Comparison of ENCODE assay signal across 12 mouse cellular contexts in the genomic region with DNA sequence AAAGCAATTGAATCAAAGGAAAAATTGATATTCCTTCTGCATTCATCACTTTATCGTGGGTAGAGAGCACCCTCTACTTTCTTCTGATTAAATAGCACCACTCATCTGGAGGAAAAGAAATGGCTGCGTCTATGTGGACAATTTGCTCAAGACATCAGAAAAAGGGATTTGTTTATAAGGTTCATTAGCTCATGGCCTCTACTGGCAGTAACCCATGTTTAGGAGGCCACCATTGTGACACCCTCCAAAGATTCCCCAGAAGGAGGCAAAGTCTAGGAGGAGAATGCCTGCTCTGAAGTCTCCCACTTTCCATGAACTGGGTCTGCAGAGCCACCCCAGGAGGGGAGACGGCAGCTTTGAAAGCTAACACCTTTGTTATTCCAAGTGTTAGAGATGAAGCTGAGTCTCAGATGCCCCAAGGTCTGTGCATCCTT.
DNase-seq lines count a peak whose midpoint lies in the region; ATAC-seq lines count a peak whose summit lies in the region.
"Had no signal": no experiment of that assay in that cellular context is flagged by ENCODE, and none has a peak within 500 bp of the region (broad histone marks: within the 10 kb centered on the region; RNA-seq: fewer than 3 reads in every experiment).

No protein-coding gene starts in this region.

- no peak overlapping the region for H3K4me3 ChIP-seq in midbrain, embryonic 14.5 days (replicated peaks; ENCODE audit: low read depth, low read length)
- H3K4me3 ChIP-seq: heart, embryonic 12.5 days; lung, embryonic 15.5 days had no signal

- H3K9me3 ChIP-seq in midbrain, embryonic 14.5 days (ENCODE audit: control insufficient read depth, low read length) = no peaks in the 10 kb centered on the region
- H3K9me3 ChIP-seq: heart, embryonic 12.5 days; lung, embryonic 15.5 days had no signal

- no peak for ATAC-seq in midbrain, embryonic 14.5 days (ENCODE audit: low FRiP score, low TSS enrichment)
- no peak for ATAC-seq in granulocyte monocyte progenitor cell, adult 5-6 weeks (replicated peaks; ENCODE audit: poor library complexity, severe bottlenecking)

- no peaks in the 10 kb centered on the region for H3K4me1 ChIP-seq in midbrain, embryonic 14.5 days (ENCODE audit: control insufficient read depth, insufficient read depth, low read length)
- H3K4me1 ChIP-seq: heart, embryonic 12.5 days; lung, embryonic 15.5 days had no signal

- peak; percentile 4 to 13 for DNase-seq in layer of hippocampus, postnatal 10 days (ENCODE audit: low spot score in 2 of 2)
- DNase-seq in layer of hippocampus, adult 8-10 months (ENCODE audit: low spot score in 2 of 2) = no peak
- peak; percentile 47 for DNase-seq in cerebellum, adult 11-12 months
- DNase-seq in embryo, embryonic 9.5 days (ENCODE audit: extremely low spot score) = peak; percentile 10
- DNase-seq in midbrain, embryonic 14.5 days = peak; percentile 53
- DNase-seq in ovary, postnatal 14 days (ENCODE audit: low spot score) = no peak
- no peak for DNase-seq in kidney, postnatal 14 days
- DNase-seq: adrenal gland, adult 8-10 months; kidney, postnatal 4 days had no signal

- no peaks in the 10 kb centered on the region for H3K36me3 ChIP-seq in midbrain, embryonic 14.5 days (ENCODE audit: control insufficient read depth, insufficient read depth, low read length)
- H3K36me3 ChIP-seq: heart, embryonic 12.5 days; lung, embryonic 15.5 days had no signal

- 52% methylated on average over 3 of the region's 3 CpGs for WGBS in midbrain, embryonic 14.5 days

- H3K4me2 ChIP-seq in midbrain, embryonic 14.5 days (ENCODE audit: low read length) = no peak overlapping the region
- H3K4me2 ChIP-seq: heart, embryonic 12.5 days; lung, embryonic 15.5 days had no signal

- H3K27ac ChIP-seq in midbrain, embryonic 14.5 days (replicated peaks; ENCODE audit: low read depth, low read length) = no peak overlapping the region
- H3K27ac ChIP-seq: lung, embryonic 15.5 days had no signal

- no peak overlapping the region for H3K9ac ChIP-seq in midbrain, embryonic 14.5 days (replicated peaks; ENCODE audit: low read length)
- H3K9ac ChIP-seq: heart, embryonic 12.5 days; lung, embryonic 15.5 days had no signal

- no peaks in the 10 kb centered on the region for H3K27me3 ChIP-seq in midbrain, embryonic 14.5 days (ENCODE audit: control insufficient read depth, insufficient read depth, low read length)
- H3K27me3 ChIP-seq: heart, embryonic 12.5 days; lung, embryonic 15.5 days had no signal

Comparison
In these comparisons a context has a peak if more than half of its experiments do, and no peak if none do; other contexts are left out.
1. DNase-seq: peak in layer of hippocampus, postnatal 10 days (2 of 2), cerebellum, adult 11-12 months (single experiment), embryo, embryonic 9.5 days (single experiment) and midbrain, embryonic 14.5 days (single experiment); none in layer of hippocampus, adult 8-10 months (0 of 2), ovary, postnatal 14 days (single experiment) and kidney, postnatal 14 days (single experiment).